Mouse (Mus musculus): ENCODE results near the gene Krtap26-1. TPM values are rescaled to one million over a fixed set of nuclear protein-coding genes. Genes with fewer than 3 reads are reported as not detected.

The Krtap26-1 gene
- total RNA-seq, 2 experiments from 2014 or later, result not detected

Other genes starting within 250 kb of the Krtap26-1 start
- gene Cldn17, start 140.8 kb downstream of the Krtap26-1 start, total RNA-seq (2021), result not detected
- not detected for gene Cldn8, start 84.6 kb downstream of the Krtap26-1 start, total RNA-seq (2021)
- gene Krtap24-1, start 35.5 kb downstream of the Krtap26-1 start, total RNA-seq (2021), result not detected
- not detected for gene 2310079G19Rik, start 20.1 kb downstream of the Krtap26-1 start, total RNA-seq (2021)
- not detected for gene Krtap27-1, start 23.9 kb upstream of the Krtap26-1 start, total RNA-seq (2021)
- not detected for gene 2310061N02Rik, start 60.2 kb upstream of the Krtap26-1 start, total RNA-seq (2021)
- gene Krtap13-1, start 81.1 kb upstream of the Krtap26-1 start, total RNA-seq (2021), result not detected
- gene Krtap13, start 103.8 kb upstream of the Krtap26-1 start, total RNA-seq (2021), result not detected
- not detected for gene 2310034C09Rik, start 111.1 kb upstream of the Krtap26-1 start, total RNA-seq (2021)
- not detected for gene 2310057N15Rik, start 126.4 kb upstream of the Krtap26-1 start, total RNA-seq (2021)
- not detected for gene Gm5965, start 130.1 kb upstream of the Krtap26-1 start, total RNA-seq (2021)
- not detected for gene Gm20741, start 164.4 kb upstream of the Krtap26-1 start, total RNA-seq (2021)
- not detected for gene Krtap15, start 172.4 kb upstream of the Krtap26-1 start, total RNA-seq (2021)
- gene Krtap14, start 178.3 kb upstream of the Krtap26-1 start, total RNA-seq (2021), result not detected
- gene Krtap19-1, start 221.6 kb upstream of the Krtap26-1 start, total RNA-seq (2021), result not detected
- gene Krtap19-2, start 226.5 kb upstream of the Krtap26-1 start, total RNA-seq (2021), result not detected
- not detected for gene Krtap19-3, start 230.2 kb upstream of the Krtap26-1 start, total RNA-seq (2021)
- gene Krtap19-4, start 237.3 kb upstream of the Krtap26-1 start, total RNA-seq (2021), result not detected
- not detected for gene Krtap19-5, start 248.7 kb upstream of the Krtap26-1 start, total RNA-seq (2021)

Measured in heart, adult 18-20 months (tissue).